Mouse (Mus musculus) layer of hippocampus, adult 8-10 months (tissue): ENCODE measurements around the gene Selenon. TPM values are rescaled to one million over a fixed set of nuclear protein-coding genes. Genes with fewer than 3 reads are reported as not detected.

Experiments
- DNase-seq, 2 experiments: peaks; one replicate each; pipeline ENCODE4 v3.0.0; 2022; ENCODE audit warnings: low spot score in 2 of 2
- total RNA-seq, 4 experiments: library from RNA; stranded (reverse); gene quantifications; 2 replicates each; pipeline ENCODE4 v1.2.4; 2022

Gene Selenon
- total RNA-seq, 4 experiments from 2014 or later, result 18.4 to 22.8 (median 21.2) TPM

DNA sequence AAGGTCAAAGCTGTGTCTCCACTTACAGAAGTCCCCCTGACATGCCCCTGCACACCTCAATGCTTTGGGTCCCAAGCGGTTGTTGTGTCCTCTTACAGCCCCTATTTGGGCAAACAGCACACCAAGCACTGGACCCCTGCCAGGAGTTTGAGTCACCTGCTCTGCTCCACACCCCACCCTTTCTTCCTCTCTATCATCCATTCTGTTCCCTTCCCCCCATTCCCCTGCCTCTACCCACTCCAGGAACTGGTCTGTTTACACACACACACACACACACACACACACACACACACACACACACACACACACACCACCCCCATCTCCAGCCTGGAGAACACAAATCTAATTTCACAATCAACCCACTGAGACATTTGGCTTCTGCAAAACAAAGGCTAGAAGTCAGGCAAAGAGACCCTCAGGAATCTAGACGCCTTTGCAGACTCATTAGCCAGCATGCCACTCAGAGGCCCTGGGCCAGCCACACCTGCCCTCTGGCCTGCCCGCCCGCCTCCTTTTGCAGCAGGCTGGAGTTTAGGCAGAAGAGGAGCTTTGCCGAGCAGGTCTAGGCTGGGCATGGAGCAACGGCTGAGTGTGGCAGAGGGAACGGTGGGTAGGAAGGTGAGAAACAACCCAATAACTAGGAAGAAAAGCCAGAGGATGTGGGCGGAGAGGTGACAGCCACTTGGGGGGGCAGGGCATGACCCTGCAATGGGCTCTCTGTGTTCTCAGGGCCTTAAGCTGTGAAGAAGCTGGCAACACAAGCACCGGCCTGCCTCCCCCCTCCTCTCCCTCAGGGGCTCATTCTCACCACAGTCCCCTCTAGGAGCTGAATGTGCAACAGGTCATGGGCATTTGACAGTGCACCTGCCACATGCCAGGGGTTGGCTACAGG lies 4.9 kb downstream of the Selenon start:
- no peak for DNase-seq

DNA sequence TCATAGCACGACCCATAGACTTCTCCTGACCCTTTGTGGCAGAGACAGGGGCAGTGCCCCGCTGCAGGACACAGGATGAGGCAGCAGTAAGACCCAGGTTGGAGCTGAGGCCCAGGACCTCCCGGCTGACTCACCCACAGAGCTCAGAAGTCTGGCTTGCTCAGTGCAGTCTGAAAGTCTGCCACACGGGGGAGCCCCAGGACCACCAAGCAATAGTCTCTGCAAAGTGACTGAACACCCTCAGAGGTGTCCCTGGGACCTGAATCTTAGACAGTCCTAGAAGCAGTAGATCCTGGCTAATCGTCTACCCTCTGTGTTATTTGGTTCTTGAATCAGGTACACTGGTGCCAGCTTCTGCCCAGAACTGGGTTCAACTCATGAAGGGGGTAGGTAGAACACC lies 8.7 kb downstream of the Selenon start:
- peak; percentile 78 to 96 for DNase-seq

DNA sequence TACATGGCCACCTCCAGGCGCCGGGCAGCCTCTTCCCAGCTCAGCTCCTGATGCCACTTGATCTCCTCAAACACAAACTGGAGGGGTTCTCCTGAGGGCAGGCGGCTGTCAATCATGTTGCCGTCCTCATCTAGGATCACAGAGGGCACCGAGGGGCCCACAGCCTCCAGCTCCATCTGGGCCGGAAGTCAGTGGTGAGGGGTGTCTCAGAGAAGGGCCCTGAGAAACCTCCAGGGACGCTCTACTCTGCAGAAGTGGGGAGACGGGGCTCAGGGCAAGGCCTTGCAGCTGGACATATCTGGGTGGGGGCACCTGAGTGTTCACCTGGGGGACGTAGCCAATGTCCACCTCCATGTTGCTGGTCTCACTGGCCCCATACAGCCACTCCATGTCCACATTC lies 9.2 kb downstream of the Selenon start:
- DNase-seq, result no peak

DNA sequence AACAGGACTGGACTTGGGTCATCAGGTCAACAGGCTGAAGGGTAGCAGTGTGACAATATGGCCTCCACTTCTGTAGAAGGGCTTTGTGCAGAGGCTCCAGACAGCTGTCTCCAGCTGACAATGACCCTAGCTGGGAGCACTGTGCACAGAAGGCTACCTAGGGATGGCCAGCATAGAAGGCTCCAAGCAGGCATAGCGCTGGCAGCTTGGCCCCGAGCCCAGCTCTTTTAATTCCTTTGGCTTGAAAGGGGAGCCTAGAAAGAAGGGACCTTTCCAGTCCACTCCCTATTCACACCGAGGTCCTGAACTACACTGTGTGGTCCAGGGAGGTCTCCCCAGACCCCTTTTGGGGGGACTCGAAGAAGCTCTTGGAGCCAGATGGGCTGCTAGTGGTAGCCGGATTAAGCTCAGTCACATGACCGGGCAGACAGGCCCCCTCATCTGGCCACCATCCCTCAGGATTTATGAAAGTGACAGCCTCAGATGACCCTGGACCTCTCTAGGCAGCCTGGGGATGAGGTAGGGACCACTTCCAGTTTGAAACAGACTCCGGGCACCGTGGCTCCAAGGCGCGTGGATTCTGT lies 12.9 kb downstream of the Selenon start:
- no peak for DNase-seq

DNA sequence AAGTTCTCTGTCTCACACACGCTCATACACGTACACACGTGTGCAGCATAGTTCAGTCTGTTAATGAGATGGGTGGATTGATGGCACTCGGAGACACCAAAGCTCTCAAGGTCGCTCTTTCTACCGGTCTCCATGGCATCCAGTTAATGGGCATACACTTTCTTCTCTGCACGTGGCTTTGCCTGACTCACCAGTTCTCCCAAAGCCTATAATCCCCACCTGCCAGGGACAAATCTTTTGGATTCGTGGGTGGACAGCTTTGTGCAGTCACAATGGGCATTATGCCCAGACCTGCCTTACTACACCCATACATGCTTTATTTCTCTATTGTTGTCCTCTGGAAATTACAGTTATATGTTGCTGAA lies 16.2 kb downstream of the Selenon start:
- DNase-seq, result peak; percentile 63 to 69

DNA sequence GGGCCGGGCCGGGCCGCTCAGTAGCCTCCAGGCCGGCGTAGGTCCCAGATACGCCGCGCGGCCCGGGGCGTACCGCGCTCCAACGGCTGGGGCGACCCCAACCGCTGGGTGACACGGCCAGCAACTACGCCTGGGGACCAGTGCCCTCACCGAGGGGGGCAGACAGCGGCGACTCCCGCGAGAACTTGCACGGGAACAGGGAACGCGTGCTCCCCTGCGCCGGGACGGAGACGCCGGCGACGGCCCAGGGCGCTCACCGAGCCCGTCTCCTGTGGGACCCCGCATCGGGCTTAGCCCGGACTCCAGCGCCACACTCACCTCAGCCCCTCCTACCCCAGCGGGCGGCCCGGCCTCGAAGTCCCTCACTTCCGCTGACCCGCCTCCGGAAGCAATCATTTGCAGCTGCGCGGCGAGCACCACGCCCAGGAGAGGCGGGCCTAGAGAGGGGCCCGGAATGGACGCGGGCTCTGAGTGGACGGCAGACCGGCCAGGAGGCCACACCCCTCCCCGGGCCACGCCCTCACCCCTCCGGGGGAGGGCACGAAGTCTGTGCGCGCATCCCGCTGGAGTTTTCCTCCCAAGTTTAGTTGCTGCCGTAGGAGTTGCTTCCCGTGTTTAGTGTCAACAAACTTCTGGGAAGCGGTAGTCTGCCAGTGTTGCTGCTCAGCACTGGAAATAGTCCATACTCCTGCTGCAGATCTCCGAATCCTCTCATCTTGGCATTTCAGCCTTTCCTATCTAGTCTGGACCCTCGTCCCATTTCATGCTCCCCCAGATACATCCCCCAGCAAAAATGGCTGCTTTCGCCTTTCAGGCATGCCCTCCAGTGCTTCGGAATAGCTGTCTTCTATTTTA lies 16.8 kb downstream of the Selenon start, which contains the start of gene Mtfr1l:
TSS of gene Mtfr1l (minus strand) at position 456 of the 855 bp plus-strand sequence.
- DNase-seq, result peak; percentile 94 to 96

DNA sequence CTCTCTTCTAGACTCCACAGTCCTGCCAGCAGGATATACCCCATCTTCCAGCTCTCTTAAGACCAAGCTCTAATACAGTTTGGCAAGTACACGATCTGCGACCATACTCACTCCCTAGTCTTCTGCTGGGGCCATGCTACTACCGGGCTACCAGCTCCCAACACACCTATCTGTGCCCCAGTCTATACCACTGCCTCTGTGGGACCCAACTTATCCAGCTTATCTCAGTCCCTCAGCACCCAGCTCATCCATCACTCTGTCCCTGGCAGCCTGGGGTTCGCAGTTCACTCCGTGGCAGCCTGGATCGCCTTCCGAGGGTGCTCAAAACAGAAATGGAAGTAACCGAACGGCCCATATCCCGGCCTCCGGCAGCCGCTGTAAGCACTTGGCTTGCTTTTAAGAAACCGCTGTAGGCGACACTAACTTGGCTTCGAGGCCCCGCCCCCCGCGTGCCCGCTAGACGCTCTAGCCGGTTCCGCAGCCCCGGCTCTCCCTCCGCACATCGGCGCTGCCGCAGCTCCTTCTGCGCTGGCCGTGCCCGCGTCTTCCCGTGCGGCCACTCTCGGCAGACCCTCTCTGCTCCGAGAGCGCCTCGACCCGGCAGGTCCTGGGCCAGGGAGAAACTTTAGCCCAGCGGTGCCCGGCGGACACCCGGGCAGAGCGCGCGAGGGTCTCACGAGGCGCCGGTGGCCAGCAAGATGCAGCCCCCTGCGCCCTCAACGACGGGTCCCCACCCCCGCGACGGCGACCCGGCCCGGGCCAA lies 17.7 kb downstream of the Selenon start:
- DNase-seq, result no peak

DNA sequence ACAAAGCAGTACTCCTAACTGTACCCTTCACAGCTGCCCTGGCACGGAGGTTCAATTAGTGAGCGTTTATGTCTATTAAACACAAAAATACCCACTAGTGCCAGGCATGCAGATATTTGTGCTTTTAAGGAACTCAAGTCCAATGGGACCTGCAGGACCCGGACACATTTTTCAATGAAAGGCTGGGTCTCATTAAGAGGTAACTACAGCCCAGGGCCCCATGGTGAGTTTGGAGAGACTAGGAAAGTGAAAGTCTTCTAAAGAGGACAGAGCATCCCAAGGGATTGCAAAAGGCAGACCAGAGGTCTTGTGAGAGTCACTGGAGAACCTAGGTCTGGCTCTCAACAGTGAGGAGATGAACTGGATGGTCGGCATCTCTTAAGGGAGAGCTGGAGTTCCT lies 18.5 kb downstream of the Selenon start:
- DNase-seq, result no peak

DNA sequence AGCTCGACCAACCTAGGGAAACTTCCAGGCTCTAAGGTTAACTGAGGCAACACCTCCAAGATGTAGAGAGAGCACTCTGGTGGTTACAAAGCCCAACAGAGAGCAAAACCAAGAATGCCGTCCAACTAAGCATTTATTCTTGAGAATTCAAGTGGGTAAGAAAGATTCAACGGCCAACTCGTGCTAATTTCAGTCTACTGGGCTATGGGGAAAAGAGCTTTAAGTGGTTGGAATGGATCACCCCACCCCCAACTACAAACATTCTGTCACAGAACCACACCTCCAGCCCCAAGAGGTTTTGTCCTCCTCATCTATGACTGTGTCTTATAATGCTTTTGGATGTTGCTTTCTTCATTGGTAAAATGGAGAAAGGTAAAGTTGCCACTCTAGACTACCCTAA lies 19.0 kb downstream of the Selenon start:
- DNase-seq, result no peak

DNA sequence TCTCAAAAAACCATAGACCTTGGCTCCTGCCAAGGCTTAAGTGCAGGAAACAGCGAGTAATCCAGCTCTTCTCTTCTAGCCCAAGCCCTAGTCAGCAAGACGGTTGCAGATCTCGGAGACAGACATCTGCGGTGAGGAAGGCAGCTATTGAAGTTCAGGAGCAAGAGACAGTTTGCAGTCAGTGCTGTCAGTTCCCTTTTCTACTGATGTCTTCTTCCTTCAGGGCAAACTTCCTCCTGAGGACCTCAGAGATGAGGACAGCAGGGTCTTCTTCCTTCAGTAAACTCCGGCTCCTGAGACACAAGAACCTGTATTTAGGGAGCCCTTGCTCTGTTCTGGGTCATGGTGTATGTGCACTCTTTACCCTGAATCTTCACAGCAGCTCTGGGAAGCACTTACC lies 25.7 kb downstream of the Selenon start:
- DNase-seq, result no peak

DNA sequence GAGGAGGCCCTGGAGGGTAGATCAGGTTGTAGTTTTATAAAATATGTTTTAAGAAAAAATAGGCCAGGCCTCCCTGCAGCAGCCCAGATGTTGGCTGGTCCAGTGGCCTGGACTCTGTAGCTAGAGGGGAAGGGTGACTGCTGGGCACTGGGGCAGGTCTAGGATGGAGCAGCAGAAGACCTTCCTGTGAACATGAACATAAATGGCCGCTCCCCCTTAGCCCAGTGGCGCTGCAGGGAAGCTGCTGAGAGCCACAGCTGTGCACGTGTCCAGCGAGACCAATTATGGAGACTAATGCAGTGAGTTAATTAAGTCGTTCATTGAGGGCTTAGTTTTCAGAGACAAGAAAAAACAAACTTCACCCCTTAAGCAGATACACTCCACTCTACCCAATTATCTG lies 26.2 kb downstream of the Selenon start:
- DNase-seq, result no peak

DNA sequence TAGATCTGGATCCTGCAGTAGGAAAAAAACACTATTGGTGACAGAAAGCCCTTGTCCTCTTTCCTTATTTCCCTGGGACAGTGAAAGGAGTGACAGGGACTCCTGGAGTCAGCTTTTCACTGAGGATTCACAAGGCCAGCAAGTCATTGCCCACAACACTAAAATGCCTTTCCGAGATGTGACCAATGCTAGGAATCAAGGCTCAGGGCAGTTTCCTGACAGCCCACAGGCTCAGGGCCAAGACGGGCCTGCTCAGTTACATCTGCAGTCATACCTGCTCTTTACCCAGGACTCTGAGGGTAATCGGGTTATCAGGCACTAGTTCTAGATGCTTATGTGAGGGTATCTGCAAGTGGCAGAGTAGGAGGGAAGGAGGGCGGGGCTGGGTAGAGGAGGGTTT lies 28.5 kb downstream of the Selenon start:
- DNase-seq, result no peak

DNA sequence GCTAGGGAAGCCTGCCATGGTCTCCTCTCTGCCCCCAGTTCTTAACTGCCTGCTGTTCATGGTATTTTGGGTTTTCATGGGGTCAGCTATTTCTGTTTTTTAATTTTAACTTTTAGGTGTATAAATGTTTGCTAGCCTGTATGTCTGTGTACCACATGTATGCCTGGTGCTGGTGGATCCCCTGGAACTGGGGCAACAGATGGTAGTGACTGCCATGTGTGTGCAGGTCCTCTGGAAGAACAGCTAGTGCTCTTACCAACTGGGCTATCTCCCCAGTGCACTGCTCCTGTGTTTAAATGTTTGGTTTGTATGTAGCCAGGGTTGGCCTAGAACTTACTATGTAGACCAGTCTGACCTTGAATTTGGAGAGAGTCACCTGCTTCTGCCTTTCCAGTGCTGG lies 32.7 kb downstream of the Selenon start:
- peak in 1 of 2 experiments; percentile 42 for DNase-seq

DNA sequence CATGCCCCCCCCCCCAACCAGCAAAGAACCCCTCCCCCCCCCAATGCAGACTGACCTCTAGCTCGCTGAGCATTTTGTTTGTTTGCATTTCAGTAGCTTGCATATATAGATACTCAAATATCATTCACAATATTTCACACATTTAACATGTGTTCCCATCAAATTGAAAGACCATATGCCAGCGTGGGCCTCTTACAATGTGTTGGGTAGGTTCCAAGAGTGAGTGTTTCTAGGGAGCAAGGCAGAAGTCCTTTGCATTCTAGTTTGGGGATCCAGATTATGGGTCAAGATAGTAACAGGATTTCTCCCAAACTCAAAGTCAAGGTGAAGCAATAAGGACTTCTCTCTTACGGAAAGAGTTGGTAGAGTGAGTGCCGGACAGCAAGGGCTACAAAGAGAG lies 33.4 kb downstream of the Selenon start:
- DNase-seq, result no peak

DNA sequence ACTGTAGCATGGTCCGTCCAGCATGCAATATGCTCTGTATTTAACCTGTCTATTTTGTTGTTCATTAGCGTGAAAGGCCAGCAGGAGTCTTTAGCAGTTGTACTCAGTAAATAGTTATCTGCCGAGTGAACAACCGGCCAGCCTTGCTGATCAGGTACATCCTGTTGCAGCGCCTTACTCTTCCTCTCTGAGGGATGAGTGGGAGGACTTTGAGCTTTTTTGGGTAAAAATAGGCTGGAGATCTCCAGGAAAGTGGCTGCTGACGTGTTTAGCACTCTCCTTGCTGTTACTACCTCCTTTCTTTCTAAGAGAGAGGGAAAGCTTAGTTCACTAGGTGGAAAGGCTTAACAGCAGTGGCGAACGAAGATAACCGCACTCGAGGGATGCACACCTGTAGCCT lies 34.2 kb downstream of the Selenon start:
- no peak for DNase-seq

DNA sequence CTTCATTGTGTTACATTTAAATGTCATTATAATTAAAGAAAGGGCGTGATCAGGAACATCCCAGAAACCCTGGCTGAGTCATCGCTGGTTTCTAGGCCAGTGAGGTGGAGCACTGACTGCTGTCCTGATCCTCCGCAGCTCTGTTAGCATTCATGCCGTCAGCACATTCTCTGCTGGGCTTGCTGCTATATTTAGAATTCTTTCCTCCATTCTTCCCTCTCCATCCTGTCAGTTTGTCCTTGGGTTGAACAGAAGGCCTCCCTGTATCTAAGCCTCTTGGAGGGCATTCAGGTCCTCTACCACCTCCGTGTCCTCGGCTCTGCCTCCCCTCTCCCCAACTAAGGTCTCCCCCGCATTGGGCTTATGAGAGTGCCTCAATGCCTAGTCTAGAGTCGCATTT lies 35.0 kb downstream of the Selenon start:
- no peak for DNase-seq

DNA sequence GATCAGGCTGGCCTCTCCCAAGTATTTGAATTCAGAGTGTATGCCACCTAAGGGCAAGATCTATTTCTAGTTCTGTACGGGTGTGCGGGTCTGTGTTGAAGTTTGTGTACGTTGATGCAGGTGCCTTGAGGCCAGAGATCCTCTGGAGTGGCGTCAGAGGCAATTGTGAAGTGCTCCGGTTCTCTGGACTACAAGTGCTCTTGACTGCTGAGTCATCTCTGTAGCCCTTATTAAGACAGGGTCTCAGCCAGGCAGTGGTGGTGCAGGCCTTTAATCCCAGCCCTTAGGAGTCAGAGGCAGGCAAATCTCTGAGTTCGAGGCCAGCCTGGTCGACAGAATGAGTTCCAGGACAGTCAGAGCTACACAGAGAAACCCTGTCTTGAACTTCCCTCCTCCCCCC lies 36.4 kb downstream of the Selenon start:
- no peak for DNase-seq

DNA sequence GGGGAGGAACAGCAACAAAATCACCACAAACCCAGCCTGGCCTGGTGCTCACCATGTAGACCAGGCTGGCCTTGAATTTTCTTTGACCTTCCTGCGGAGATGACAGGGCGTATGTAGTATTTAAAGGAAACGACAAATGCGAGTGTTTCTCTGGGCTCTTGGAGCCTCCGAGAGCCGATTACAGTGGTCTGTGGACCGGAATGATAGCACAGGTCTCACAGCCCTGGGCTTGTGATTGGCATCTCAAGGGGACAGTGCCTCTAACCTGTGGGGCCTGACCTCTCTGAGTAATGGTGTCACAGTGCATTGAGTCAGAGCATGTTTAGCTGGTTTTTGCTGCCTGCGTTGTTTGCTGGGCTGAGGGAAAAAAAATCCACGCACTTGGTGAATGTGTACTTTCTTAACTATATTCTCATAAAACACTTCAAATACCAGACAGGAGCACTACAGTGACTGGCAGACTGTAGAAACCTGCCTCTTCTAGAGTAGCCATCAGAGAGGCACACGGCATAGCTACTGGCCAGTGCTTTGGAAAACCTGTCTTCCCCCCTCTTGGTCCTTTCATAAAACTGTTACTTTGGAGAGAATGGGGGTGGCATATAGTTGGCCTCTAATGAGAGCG lies 37.5 kb downstream of the Selenon start:
- DNase-seq, result no peak

DNA sequence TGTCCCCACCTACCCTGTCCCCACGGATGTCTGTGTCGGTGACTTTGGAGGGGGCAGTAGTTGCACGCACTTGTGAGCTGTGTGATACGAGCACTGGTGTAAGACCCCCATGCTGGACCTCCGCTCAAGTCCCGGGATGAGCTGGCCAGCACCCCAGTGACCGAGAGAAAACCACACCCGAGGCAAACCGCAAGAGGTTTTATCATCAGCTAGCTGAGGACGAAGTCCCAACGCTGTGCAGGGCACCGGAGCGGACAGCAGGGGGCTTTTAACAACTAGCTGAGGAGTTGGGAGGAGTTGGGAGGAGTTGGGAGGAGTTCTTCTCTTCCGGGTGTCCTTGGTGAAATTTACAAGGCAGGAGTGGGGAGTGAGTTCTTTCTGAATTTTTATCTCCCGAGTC lies 39.2 kb downstream of the Selenon start:
- DNase-seq, result no peak

DNA sequence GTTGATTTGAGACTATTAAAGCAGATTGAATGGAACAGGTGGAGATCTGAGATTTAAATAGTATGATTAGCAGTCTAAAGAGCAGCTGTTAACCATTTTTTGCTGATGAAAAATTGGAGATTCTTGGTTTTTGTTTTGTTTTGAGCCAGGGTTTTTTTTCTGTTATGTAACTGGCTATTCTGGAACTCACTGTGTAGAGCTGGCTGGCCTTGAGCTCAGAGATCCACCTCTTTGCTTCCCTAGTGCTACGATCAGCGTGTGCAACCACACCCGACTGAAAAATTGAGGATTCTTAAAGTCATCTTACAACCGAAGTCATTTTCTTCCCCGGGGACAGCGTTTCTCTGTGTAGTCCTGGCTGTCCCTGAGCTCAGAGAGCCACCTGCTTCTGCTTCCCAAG lies 40.2 kb downstream of the Selenon start:
- DNase-seq, result no peak

DNA sequence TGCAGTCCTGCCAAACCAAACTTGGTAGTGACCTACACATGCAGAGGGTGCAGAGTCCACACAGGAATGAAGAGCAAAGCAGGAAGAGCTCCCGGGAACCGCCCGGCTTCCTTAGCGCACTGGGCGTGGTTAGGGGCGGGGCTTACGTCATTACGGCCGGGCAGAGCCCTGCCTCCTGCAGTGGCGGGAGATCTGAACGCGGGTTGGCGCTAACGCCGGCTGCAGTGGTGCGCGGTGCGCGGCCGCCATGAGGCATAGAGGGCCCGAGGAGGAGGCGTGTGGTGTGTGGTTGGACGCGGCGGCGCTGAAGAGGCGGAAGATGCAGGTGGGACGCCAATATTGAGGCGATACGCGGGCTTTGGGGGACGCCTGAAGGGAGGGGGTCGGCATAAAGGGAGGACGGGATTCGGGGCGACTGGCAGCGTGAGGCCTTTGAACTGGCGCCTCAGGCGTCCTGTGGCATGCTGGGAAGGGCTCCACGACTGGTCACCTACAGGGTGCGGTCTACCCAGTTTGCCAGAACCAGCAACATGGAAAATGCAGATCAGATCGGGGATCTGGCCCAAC lies 41.0 kb downstream of the Selenon start, which contains the start of gene Aunip:
TSS of gene Aunip (plus strand) at position 155 of the 567 bp plus-strand sequence.
- peak; percentile 64 to 71 for DNase-seq
